Mouse (Mus musculus): ENCODE data around the gene Coq9. TPM values are rescaled to one million over a fixed set of nuclear protein-coding genes. Genes with fewer than 3 reads are reported as not detected.
A peak's percentile ranks its signal among the peaks of the same experiment; 100 is the strongest.

The Coq9 gene
- polyA plus RNA-seq, 1 experiment from 2014 or later: 65.5 TPM

DNA sequence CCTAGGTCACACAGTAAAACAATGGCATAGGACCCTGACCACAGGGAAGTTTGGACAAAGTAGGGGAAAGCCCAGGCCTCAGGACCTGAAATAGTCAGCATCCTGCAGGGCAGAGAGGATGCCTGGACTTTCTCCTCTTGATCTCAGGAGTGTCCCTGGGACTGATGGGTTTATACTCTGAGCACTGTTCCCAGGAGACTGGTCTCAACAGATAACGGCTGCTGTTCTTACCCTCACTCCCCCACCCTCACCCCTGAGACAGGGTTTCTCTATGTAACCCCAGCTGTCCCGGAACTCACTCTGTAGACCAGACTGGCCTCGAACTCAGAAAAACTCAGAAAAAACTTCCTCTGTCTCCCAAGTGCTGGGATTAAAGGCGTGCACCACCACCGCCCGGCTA, 29.7 kb upstream of the Coq9 start:
- DNase-seq (ENCODE audit: low spot score): no peak
- Histone ChIP-seq H3K27me3 (ENCODE audit: low read depth, poor library complexity, severe bottlenecking) (no peaks in the 10 kb centered on the region), H3K36me3 (no peaks in the 10 kb centered on the region), H3K4me1 (0 out of 2 replicates have a peak, but pooled peaks cover 3% of the 10 kb centered on the region), H3K9me3 (replicated peaks) (no peaks in the 10 kb centered on the region), H3K4me3 (no peak overlapping the region), H3K27ac (no peak overlapping the region)
- WGBS: 79% methylated on average over 6 of the region's 6 CpGs

DNA sequence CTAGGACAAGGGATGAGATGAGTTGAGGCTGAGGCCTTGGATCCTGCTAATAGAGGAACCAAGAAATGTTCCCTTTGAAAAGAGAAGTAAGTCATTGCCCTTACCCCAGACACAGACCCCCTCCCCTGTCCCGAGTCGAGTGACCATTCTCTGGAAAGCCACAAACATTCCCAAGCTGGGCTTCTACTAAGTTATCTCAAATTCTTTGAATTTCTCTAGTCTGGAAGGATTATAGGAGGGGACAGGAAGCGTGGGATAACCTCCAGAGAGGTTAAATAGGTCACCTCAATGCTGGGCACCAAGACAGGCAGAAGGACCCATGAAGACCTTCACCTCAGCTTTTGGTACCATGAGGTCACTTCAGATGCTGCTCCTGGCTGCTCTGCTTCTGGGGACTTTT, 28.0 kb upstream of the Coq9 start, which contains the start of gene Ccl17:
TSS of gene Ccl17 (plus strand) at position 301 of the 400 bp plus-strand sequence.
- DNase-seq (ENCODE audit: low spot score): no peak
- Histone ChIP-seq H3K27ac (no peak within 1 kb of the TSS), H3K36me3 (no peaks in the 10 kb centered on the region), H3K4me3 (no peak within 1 kb of the TSS), H3K4me1 (0 out of 2 replicates have a peak, but pooled peaks cover 3% of the 10 kb centered on the region), H3K27me3 (ENCODE audit: low read depth, poor library complexity, severe bottlenecking) (no peaks in the 10 kb centered on the region), H3K9me3 (replicated peaks) (no peaks in the 10 kb centered on the region)
- WGBS: 74% methylated on average over 3 of the region's 3 CpGs

DNA sequence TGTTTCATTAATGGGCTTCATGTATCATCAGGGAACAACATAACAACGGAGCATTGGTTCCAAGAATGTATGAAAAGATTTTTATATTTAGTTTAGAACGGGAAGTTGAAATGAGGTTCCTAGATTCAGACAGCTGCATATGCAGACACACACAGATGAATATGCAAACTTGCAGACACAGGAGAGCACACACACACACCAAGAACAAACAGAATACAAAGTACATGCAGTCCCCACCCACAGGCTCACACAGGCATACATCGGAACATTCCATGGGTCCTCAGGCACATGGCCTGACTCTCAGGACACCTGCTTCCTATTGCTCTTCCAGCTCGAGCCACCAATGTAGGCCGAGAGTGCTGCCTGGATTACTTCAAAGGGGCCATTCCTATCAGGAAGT, 27.3 kb upstream of the Coq9 start:
- Histone ChIP-seq H3K27ac (no peak overlapping the region), H3K4me1 (0 out of 2 replicates have a peak, but pooled peaks cover 3% of the 10 kb centered on the region), H3K9me3 (replicated peaks) (no peaks in the 10 kb centered on the region), H3K4me3 (no peak overlapping the region), H3K27me3 (ENCODE audit: low read depth, poor library complexity, severe bottlenecking) (no peaks in the 10 kb centered on the region), H3K36me3 (no peaks in the 10 kb centered on the region)
- WGBS: 77% methylated on average over 5 of the region's 5 CpGs
- DNase-seq (ENCODE audit: low spot score): no peak

DNA sequence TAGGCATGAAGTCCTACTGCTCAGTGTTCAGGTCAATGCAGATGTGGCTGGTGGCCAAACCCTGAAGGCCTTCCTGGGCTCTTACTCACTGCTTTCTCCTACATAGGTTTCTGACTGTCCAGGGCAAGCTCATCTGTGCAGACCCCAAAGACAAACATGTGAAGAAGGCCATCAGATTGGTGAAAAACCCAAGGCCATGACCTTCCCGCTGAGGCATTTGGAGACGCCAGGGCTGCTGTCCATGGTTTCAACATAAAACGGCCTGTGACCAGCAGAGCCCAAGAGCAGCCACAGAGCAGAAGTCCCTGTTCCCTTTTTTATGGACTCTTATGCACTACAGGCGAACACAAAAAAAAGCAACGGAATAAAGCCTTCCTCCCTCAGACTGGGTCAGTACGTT, 26.5 kb upstream of the Coq9 start:
- no peaks in the 10 kb centered on the region for H3K9me3 ChIP-seq (replicated peaks)
- 72% methylated on average over 6 of the region's 6 CpGs for WGBS
- DNase-seq (ENCODE audit: low spot score): no peak

DNA sequence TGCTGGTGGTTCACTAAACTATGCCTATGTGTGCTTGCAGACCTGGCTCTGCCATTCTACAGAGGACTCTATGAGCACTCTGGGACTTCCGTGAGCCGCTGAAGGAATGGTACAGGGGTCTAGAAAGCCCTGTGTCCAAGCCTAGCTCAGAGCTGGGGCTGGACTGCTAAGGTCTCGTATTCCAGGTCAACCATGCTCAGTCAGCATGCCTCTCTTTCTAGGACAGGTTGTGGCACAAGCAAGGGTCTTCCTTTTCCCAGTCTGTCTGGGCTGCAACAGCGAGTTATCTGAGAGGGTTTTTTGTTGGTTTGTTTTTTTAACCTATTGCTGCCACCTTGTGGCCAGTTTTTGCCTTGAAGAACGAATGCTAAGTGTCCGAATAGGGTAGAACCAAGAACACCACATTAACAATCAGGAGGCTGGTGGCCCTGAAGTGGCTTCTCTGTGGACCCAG, 25.4 kb upstream of the Coq9 start:
- peak; percentile 78 for DNase-seq (ENCODE audit: low spot score)
- H3K9me3 ChIP-seq (replicated peaks): no peaks in the 10 kb centered on the region
- no peak overlapping the region for H3K27ac ChIP-seq
- 29% methylated on average over 6 of the region's 6 CpGs for WGBS
- no peak overlapping the region; the same call in 1 of the 2 replicates for H3K4me3 ChIP-seq
- no peaks in the 10 kb centered on the region for H3K27me3 ChIP-seq (ENCODE audit: low read depth, poor library complexity, severe bottlenecking)
- H3K36me3 ChIP-seq: no peaks in the 10 kb centered on the region
- 0 out of 2 replicates have a peak, but pooled peaks cover 3% of the 10 kb centered on the region for H3K4me1 ChIP-seq

More for the DNA sequence above, 26.5 kb upstream of the Coq9 start:
- Histone ChIP-seq H3K4me1 (0 out of 2 replicates have a peak, but pooled peaks cover 3% of the 10 kb centered on the region), H3K36me3 (no peaks in the 10 kb centered on the region), H3K27me3 (ENCODE audit: low read depth, poor library complexity, severe bottlenecking) (no peaks in the 10 kb centered on the region), H3K4me3 (no peak overlapping the region), H3K27ac (no peak overlapping the region)

DNA sequence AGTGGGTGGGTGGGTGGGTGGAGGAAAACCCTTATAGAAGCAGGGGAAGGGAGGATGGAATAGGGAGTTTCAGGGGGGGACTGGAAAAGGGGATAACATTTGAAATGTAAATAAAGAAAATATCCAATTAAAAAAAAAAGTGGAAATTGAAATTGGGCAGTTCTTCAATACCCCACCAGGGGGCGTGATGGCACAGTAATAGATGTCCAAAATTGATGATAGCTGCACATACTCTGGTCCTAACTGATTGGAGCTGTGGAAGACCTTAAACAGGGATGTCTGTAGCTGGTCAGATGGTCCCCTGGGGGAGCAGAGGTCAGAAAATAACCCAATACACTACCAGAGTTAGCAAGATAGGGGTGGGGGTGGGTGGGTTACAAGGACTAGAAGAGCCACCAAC, 23.6 kb upstream of the Coq9 start:
- H3K27me3 ChIP-seq (ENCODE audit: low read depth, poor library complexity, severe bottlenecking): no peaks in the 10 kb centered on the region
- DNase-seq (ENCODE audit: low spot score): peak; percentile 53
- no peak overlapping the region for H3K27ac ChIP-seq
- H3K9me3 ChIP-seq (replicated peaks): no peaks in the 10 kb centered on the region
- H3K36me3 ChIP-seq: no peaks in the 10 kb centered on the region
- 0% methylated on average over 1 of the region's 1 CpGs for WGBS
- H3K4me1 ChIP-seq: 0 out of 2 replicates have a peak, but pooled peaks cover 3% of the 10 kb centered on the region
- H3K4me3 ChIP-seq: no peak overlapping the region

DNA sequence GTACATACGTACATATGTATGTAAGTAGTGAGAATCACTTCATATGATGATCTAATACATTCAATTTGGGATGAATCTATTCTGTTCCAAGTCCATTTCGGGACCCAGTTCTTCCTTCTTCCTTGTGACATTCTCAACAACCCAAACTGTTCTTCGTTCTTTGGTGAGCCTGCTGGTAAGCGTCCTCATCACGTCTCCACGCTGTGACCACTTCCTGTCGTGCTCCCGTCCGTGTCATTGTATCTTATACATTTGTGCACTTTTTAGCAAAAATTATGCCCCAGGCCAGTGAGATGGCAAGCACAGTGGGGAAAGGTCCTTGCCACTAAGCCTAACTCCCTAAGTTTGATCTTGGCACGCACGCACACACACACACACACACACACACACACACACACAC, 20.2 kb upstream of the Coq9 start:
- no peak for DNase-seq (ENCODE audit: low spot score)
- H3K4me3 ChIP-seq: no peak overlapping the region
- 88% methylated on average over 11 of the region's 11 CpGs for WGBS
- H3K4me1 ChIP-seq: no peaks in the 10 kb centered on the region; the same call in 1 of the 2 replicates
- no peaks in the 10 kb centered on the region for H3K27me3 ChIP-seq (ENCODE audit: low read depth, poor library complexity, severe bottlenecking)
- no peaks in the 10 kb centered on the region for H3K9me3 ChIP-seq (replicated peaks)
- peaks cover 30% of the 10 kb centered on the region for H3K36me3 ChIP-seq
- no peak overlapping the region for H3K27ac ChIP-seq

DNA sequence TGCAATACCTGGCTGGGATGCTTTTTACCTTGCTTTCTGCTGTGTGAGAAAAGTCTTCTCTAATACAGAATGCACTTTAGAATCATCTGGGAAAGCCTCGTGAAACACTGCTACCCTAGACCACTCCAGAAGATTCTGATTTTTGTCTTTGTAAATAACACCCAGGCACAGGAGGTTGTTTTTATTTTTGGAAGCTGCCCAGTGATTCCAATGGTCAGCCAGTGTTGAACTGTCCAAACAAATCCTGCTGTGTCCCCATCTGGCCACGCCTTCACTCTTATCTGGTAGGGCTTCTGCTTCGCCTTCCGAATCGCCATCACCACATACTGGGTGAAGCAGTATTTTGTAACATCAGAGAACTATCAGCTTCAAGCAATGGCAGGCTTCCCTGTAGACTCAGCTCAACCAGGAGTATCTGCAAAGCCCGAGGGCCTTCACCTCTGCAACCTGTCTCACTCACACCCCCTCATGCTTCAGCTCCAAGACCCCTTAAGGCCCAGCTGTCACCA, 18.4 kb upstream of the Coq9 start:
- Histone ChIP-seq H3K27ac (no peak overlapping the region), H3K4me3 (no peak overlapping the region), H3K9me3 (replicated peaks) (no peaks in the 10 kb centered on the region), H3K36me3 (peaks cover 48% of the 10 kb centered on the region), H3K27me3 (ENCODE audit: low read depth, poor library complexity, severe bottlenecking) (no peaks in the 10 kb centered on the region), H3K4me1 (no peaks in the 10 kb centered on the region; the same call in 1 of the 2 replicates)
- DNase-seq (ENCODE audit: low spot score): no peak
- 81% methylated on average over 6 of the region's 6 CpGs for WGBS

DNA sequence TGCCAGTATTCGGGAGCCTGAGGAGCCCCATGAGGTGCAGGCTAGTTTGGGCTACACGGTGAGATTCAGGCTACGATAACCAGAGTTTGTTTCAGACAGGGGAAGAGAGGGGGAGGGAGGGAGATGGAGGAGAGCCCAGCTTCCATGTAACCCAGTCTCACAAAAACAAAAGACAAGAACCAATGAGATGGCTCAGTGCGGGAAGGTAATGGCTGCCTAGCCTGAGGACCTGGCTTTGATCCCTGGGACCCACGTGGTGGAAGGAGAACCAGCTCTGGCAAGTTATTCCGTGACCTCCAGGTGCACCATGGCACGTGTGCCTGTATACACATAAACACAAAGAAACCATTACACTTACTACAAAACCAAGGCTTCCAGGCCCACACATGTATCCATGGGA, 17.6 kb upstream of the Coq9 start:
- no peak for DNase-seq (ENCODE audit: low spot score)
- Histone ChIP-seq H3K27me3 (ENCODE audit: low read depth, poor library complexity, severe bottlenecking) (no peaks in the 10 kb centered on the region), H3K36me3 (peaks cover 56% of the 10 kb centered on the region), H3K4me1 (no peaks in the 10 kb centered on the region; the same call in 1 of the 2 replicates), H3K4me3 (no peak overlapping the region), H3K9me3 (replicated peaks) (no peaks in the 10 kb centered on the region), H3K27ac (no peak overlapping the region)
- WGBS: 87% methylated on average over 7 of the region's 7 CpGs

DNA sequence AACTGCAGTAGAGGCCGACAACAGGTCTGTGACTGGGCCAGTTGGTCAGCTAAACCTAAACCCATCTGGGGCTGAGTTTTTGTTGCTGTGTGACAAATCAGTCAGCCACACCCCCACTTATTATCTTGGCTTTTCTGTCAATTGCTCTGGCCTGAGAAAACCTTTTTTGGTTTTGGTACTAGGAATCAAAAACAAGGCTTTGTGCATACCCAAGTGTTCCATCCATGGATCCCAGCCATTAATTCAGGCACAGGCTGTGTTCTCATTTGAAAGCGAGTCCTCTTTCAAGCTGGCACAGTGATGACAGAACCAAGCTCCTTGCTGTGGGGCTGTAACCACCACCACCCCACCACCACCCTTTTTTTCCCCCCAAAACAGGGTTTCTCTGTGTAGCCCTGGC, 16.7 kb upstream of the Coq9 start:
- Histone ChIP-seq H3K4me3 (no peak overlapping the region), H3K9me3 (replicated peaks) (no peaks in the 10 kb centered on the region), H3K36me3 (peaks cover 65% of the 10 kb centered on the region), H3K27ac (no peak overlapping the region), H3K27me3 (ENCODE audit: low read depth, poor library complexity, severe bottlenecking) (no peaks in the 10 kb centered on the region), H3K4me1 (no peaks in the 10 kb centered on the region; the same call in 1 of the 2 replicates)
- DNase-seq (ENCODE audit: low spot score): no peak
- WGBS: 92% methylated on average over 2 of the region's 2 CpGs

DNA sequence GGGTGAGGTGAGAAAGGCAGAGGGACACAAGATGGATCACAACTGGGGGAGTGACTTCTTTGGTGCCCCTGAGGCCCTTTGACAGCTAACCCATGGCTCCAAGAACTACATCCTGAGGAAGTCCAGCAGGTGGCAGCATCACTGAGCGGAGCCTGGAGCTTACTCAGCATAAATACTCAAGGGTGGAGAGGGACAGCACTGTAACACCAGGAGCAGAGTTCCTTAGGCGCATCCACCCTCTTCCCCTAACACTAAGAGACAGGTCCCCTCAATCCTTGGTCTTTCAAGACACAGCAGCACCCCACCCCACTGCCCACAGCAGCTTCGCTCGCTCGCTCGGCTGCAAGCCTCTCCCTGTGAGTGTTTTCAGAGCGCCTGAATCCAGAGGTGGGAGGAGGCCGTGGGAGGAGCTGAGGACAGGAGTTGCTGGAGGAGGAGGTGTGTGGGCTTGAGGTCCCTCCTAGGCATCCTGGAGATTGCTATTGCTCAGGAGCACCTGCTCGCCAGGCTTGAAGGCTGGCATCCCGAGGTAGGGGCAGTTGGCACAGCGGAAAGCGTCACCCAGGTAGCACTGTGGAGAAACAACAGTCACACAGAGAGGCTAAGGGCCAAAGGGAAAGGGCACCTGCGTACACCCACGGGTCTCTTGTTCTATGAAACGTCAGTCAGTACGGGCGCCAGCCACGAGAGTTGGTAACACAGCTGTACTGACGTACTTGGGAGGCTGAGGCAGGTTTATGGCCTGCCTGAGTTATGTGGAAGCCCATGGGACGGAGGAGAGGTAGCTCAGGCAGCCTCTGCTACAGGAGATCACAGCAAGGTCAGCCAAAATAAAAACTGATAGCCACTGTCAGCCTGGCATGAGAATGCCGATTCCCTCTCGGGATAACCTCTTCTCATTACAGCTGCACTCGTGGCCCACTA, 15.2 kb upstream of the Coq9 start:
- H3K27me3 ChIP-seq (ENCODE audit: low read depth, poor library complexity, severe bottlenecking): no peaks in the 10 kb centered on the region
- WGBS: 79% methylated on average over 23 of the region's 23 CpGs
- no peak overlapping the region for H3K27ac ChIP-seq
- H3K9me3 ChIP-seq (replicated peaks): no peaks in the 10 kb centered on the region
- peaks cover 78% of the 10 kb centered on the region for H3K36me3 ChIP-seq
- H3K4me3 ChIP-seq: no peak overlapping the region
- H3K4me1 ChIP-seq: no peaks in the 10 kb centered on the region; the same call in 1 of the 2 replicates
- DNase-seq (ENCODE audit: low spot score): peak; percentile 67

DNA sequence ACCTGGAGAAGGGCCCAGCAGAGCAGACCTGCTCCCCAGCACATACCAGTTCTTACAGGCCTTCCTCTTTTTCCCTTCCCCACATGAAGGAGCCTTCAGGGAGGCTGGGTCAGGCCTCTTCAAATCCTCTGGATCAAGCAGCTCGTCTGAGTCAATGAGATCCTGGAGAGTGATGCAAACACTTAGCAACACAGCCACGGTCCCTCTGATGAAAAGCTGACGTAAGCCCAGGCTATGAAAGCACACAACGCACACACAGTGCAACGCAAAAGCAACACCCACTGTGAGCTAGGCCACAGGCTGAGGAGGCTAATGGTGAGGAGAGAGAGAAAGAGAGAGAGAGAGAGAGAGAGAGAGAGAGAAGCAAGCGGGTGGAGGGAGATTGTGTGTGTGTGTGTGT, 13.0 kb upstream of the Coq9 start:
- no peaks in the 10 kb centered on the region for H3K9me3 ChIP-seq (replicated peaks)
- peaks cover 97% of the 10 kb centered on the region for H3K36me3 ChIP-seq
- no peak overlapping the region for H3K4me3 ChIP-seq
- WGBS: 95% methylated on average over 6 of the region's 6 CpGs
- H3K27me3 ChIP-seq (ENCODE audit: low read depth, poor library complexity, severe bottlenecking): no peaks in the 10 kb centered on the region
- DNase-seq (ENCODE audit: low spot score): no peak
- H3K4me1 ChIP-seq: no peaks in the 10 kb centered on the region; the same call in 1 of the 2 replicates
- H3K27ac ChIP-seq: no peak overlapping the region

DNA sequence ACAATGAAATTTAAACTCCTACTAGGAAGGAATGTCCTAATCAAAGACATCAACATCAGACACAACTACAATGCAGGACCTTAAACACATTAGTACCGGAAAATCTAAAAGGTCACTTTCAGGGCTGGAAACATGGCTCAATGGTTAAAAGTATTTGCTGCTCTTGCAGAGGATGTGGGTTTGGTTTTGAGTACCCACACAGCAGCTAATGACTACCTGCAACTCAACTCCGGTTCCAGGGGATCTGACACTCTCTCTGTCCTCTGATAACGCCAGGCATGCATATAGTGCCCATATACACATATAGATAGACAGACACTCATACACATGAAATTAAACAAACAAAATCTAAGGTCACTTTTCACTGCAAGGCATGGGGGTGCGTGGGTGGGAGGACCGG, 11.9 kb upstream of the Coq9 start:
- H3K27me3 ChIP-seq (ENCODE audit: low read depth, poor library complexity, severe bottlenecking): no peaks in the 10 kb centered on the region
- peaks cover 97% of the 10 kb centered on the region for H3K36me3 ChIP-seq
- H3K9me3 ChIP-seq (replicated peaks): no peaks in the 10 kb centered on the region
- H3K4me3 ChIP-seq: no peak overlapping the region
- 94% methylated on average over 5 of the region's 5 CpGs for WGBS
- H3K27ac ChIP-seq: no peak overlapping the region
- no peak for DNase-seq (ENCODE audit: low spot score)
- H3K4me1 ChIP-seq: no peaks in the 10 kb centered on the region; the same call in 1 of the 2 replicates
